9 mouse cellular contexts compared by ENCODE assay signal in the genomic region with DNA sequence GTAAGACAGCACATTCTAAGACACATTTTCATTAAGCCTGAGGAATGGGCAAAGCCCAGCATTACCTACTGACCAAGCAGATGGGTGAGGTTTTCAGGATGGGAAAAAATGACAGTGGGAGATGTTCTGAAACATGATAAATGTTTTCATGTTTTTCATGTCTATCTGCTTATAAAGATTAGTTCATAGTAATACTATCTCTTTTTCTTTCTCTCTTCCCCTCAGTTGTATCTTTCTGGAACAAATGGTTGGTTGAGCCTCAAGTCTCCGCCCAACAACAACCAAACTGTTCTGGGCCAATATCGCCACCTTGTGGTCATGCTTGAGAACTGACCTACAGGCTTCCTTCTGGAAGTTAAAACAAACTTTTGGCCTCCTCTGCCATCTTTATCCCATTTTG. TPM values are rescaled to one million over a fixed set of nuclear protein-coding genes. Genes with fewer than 3 reads are reported as not detected.
A peak's percentile ranks its signal among the peaks of the same experiment; 100 is the strongest.
DNase-seq lines count a peak whose midpoint lies in the region; ATAC-seq and TF ChIP-seq lines count a peak whose summit lies in the region.
"Had no signal": no experiment of that assay in that cellular context is flagged by ENCODE, and none has a peak within 500 bp of the region (broad histone marks: within the 10 kb centered on the region; RNA-seq: fewer than 3 reads in every experiment).

No protein-coding gene starts in this region.

- 36% methylated on average over 2 of the region's 2 CpGs for WGBS in hindbrain, embryonic 11.5 days
- WGBS in hindbrain, embryonic 13.5 days, result 30% methylated on average over 2 of the region's 2 CpGs

- no peak overlapping the region for H3K4me3 ChIP-seq in hindbrain, embryonic 11.5 days (ENCODE audit: low read depth, low read length)
- H3K4me3 ChIP-seq in hindbrain, embryonic 13.5 days, result no peak overlapping the region
- no peak overlapping the region for H3K4me3 ChIP-seq in bone marrow macrophage, adult 2 months (ENCODE audit: insufficient read depth, low read length)
- H3K4me3 ChIP-seq: embryonic facial prominence, embryonic 15.5 days had no signal

- no peaks in the 10 kb centered on the region for H3K4me1 ChIP-seq in hindbrain, embryonic 11.5 days (replicated peaks; ENCODE audit: control insufficient read depth, insufficient read depth, low read length)
- no peaks in the 10 kb centered on the region for H3K4me1 ChIP-seq in hindbrain, embryonic 13.5 days (replicated peaks)
- no peaks in the 10 kb centered on the region for H3K4me1 ChIP-seq in bone marrow macrophage, adult 2 months (ENCODE audit: control insufficient read depth, insufficient read depth, low read length)
- H3K4me1 ChIP-seq: embryonic facial prominence, embryonic 15.5 days had no signal

- ATAC-seq in hindbrain, embryonic 11.5 days (ENCODE audit: low FRiP score), result no peak
- no peak for ATAC-seq in hindbrain, embryonic 13.5 days (ENCODE audit: low FRiP score)
- peak; percentile 74 for ATAC-seq in monocyte, adult 5-6 weeks (replicated peaks; ENCODE audit: insufficient number of reproducible peaks, low FRiP score, low TSS enrichment, poor library complexity, severe bottlenecking)

- DNase-seq in hindbrain, embryonic 11.5 days (ENCODE audit: low spot score), result peak; percentile 52
- peak; percentile 73 to 85 for DNase-seq in CD8-positive naive resting alpha-beta T cell, adult 2 months (ENCODE audit: low read depth in 2 of 2, low spot score in 2 of 2)
- DNase-seq in kidney, postnatal 14 days, result peak; percentile 19
- no peak for DNase-seq in cerebellum, adult 11-12 months
- DNase-seq in left cerebral cortex, adult 8-10 months (ENCODE audit: low spot score in 2 of 2), result no peak

- no peaks in the 10 kb centered on the region for H3K36me3 ChIP-seq in hindbrain, embryonic 11.5 days (ENCODE audit: control insufficient read depth, insufficient read depth, low read length)
- H3K36me3 ChIP-seq in hindbrain, embryonic 13.5 days, result no peaks in the 10 kb centered on the region
- H3K36me3 ChIP-seq: embryonic facial prominence, embryonic 15.5 days had no signal

- peak; percentile 29; the same call in 1 of the 2 replicates for TF ChIP-seq CTCF in bone marrow macrophage, adult 2 months (IDR thresholded peaks at IDR 0.05; ENCODE audit: low read depth, low read length)

- TF ChIP-seq POLR2A in bone marrow macrophage, adult 2 months (IDR thresholded peaks at IDR 0.05; ENCODE audit: borderline replicate concordance, low read depth, low read length), result no peak

- no peaks in the 10 kb centered on the region for H3K9me3 ChIP-seq in hindbrain, embryonic 11.5 days (ENCODE audit: control insufficient read depth, low read length)
- no peaks in the 10 kb centered on the region for H3K9me3 ChIP-seq in hindbrain, embryonic 13.5 days
- H3K9me3 ChIP-seq: embryonic facial prominence, embryonic 15.5 days had no signal

- no peak overlapping the region for H3K27ac ChIP-seq in hindbrain, embryonic 11.5 days (ENCODE audit: low read depth, low read length)
- no peak overlapping the region for H3K27ac ChIP-seq in hindbrain, embryonic 13.5 days
- no peak overlapping the region for H3K27ac ChIP-seq in bone marrow macrophage, adult 2 months (ENCODE audit: insufficient read depth, low read depth, low read length)
- H3K27ac ChIP-seq: embryonic facial prominence, embryonic 15.5 days had no signal

- no peaks in the 10 kb centered on the region for H3K27me3 ChIP-seq in hindbrain, embryonic 11.5 days (ENCODE audit: control insufficient read depth, insufficient read depth, low read length)
- H3K27me3 ChIP-seq in hindbrain, embryonic 13.5 days, result no peaks in the 10 kb centered on the region
- H3K27me3 ChIP-seq: embryonic facial prominence, embryonic 15.5 days had no signal

- no peak overlapping the region for H3K4me2 ChIP-seq in hindbrain, embryonic 11.5 days (replicated peaks; ENCODE audit: low read depth, low read length)
- H3K4me2 ChIP-seq in hindbrain, embryonic 13.5 days, result no peak overlapping the region
- H3K4me2 ChIP-seq: embryonic facial prominence, embryonic 15.5 days had no signal

- no peak overlapping the region for H3K9ac ChIP-seq in hindbrain, embryonic 11.5 days (ENCODE audit: low read depth, low read length)
- no peak overlapping the region for H3K9ac ChIP-seq in hindbrain, embryonic 13.5 days
- H3K9ac ChIP-seq: embryonic facial prominence, embryonic 15.5 days had no signal

RNA-seq across cellular contexts. Expression of a gene that starts 57.8 kb away (rescaled TPM):
- polyA plus RNA-seq in hindbrain, embryonic 11.5 days (2014; fragmentation: Nextera tagmentation; extraction: Ambion mirVana), result 2.3 and 3.5 TPM in 2 replicates
- 0.74 and 1.1 TPM in 2 replicates for polyA plus RNA-seq in hindbrain, embryonic 13.5 days (2015; fragmentation: Nextera tagmentation; extraction: Ambion mirVana)
- 49.9 and 55.8 TPM in 2 replicates for polyA plus RNA-seq in bone marrow macrophage, adult 2 months (2012; ENCODE audit: insufficient read depth, insufficient read length, missing spikeins)
- total RNA-seq in monocyte, adult 5-6 weeks (2017), result 137 to 339 TPM (median 177 TPM) in 3 replicates
- total RNA-seq in left cerebral cortex, adult 8-10 months (2022), result 1 to 10 TPM; 2.8 to 7.6 (median 6.1) TPM

Comparison
In these comparisons a context has a peak if more than half of its experiments do, and no peak if none do; other contexts are left out.
1. DNase-seq: peak in hindbrain, embryonic 11.5 days (single experiment), CD8-positive naive resting alpha-beta T cell, adult 2 months (2 of 2) and kidney, postnatal 14 days (single experiment); none in cerebellum, adult 11-12 months (single experiment) and left cerebral cortex, adult 8-10 months (0 of 2).
2. RNA of a gene that starts 57.8 kb away (polyA plus RNA-seq): 49.9 to 55.8 TPM in bone marrow macrophage, adult 2 months; 2.3 to 3.5 TPM in hindbrain, embryonic 11.5 days and 0.74 to 1.1 TPM in hindbrain, embryonic 13.5 days; every median in the first group is over 10 times any median in the second.